Mouse (Mus musculus) intestine, embryonic 14.5 days (tissue): ENCODE results near the gene Rpl19. TPM values are rescaled to one million over a fixed set of nuclear protein-coding genes. Genes with fewer than 3 reads are reported as not detected.

Experiments
- ATAC-seq: fragments of 200-750 bp; cut with Nextera tagmentation; replicated peaks from 2 replicates; pipeline ENCODE4 v1.8.0; 2017; ENCODE audit warnings: low read depth, moderate number of reproducible peaks, moderate TSS enrichment, moderate library complexity; ENCODE audit not compliant: low FRiP score, low TSS enrichment
- DNase-seq: peaks from one replicate; pipeline ENCODE4 v3.0.0-alpha.2; 2018; ENCODE audit warnings: low spot score
- H3K27ac ChIP-seq: fragments of 300-500 bp; sonication (generic); 2 replicates; pipeline ENCODE4 v1.5.1; 2014; ENCODE audit warnings: low read depth, mild to moderate bottlenecking, control low read depth
- H3K27me3 ChIP-seq: fragments of 300-500 bp; sonication (generic); replicated peaks from 2 replicates; pipeline ENCODE4 v1.6.1; 2014; ENCODE audit warnings: low read length, control low read depth; ENCODE audit not compliant: control insufficient read depth, insufficient read depth
- H3K36me3 ChIP-seq: fragments of 300-500 bp; sonication (generic); 2 replicates; pipeline ENCODE4 v1.6.1; 2014; ENCODE audit warnings: low read length, control low read depth; ENCODE audit not compliant: control insufficient read depth, insufficient read depth
- H3K4me1 ChIP-seq: fragments of 300-500 bp; sonication (generic); replicated peaks from 2 replicates; pipeline ENCODE4 v1.6.1; 2014; ENCODE audit warnings: low read length, control low read depth, mixed read lengths; ENCODE audit not compliant: control insufficient read depth, insufficient read depth
- H3K4me2 ChIP-seq: fragments of 300-500 bp; sonication (generic); 2 replicates; pipeline ENCODE4 v1.6.1; 2014; ENCODE audit warnings: low read length
- H3K4me3 ChIP-seq: fragments of 300-500 bp; sonication (generic); 2 replicates; pipeline ENCODE4 v1.5.1; 2014; ENCODE audit warnings: low read depth, low read length, control low read depth, mixed read lengths
- H3K9ac ChIP-seq: fragments of 300-500 bp; sonication (generic); 2 replicates; pipeline ENCODE4 v1.6.1; 2014; ENCODE audit warnings: mild to moderate bottlenecking, low read length
- H3K9me3 ChIP-seq: fragments of 300-500 bp; sonication (generic); 2 replicates; pipeline ENCODE4 v1.6.1; 2016; ENCODE audit warnings: low read length, control low read depth; ENCODE audit not compliant: control insufficient read depth
- WGBS: fragments of 180-500 bp; shearing (Covaris S2); extraction: QIAGEN DNeasy Blood & Tissue Kit; methylation state at CpG from one replicate; pipeline ENCODE4 v1.1.7; 2014; 5-methylcytosine and 5-hydroxymethylcytosine counted together
- polyA plus RNA-seq: library from polyadenylated mRNA; unstranded; fragments of >200 nt; fragmentation: Nextera tagmentation; extraction: Ambion mirVana; gene quantifications from 2 replicates; pipeline ENCODE4 v1.2.1, GENCODE M21; 2014

Gene Rpl19
- polyA plus RNA-seq, 1 experiment from 2014 or later, result 1,242 TPM

DNA sequence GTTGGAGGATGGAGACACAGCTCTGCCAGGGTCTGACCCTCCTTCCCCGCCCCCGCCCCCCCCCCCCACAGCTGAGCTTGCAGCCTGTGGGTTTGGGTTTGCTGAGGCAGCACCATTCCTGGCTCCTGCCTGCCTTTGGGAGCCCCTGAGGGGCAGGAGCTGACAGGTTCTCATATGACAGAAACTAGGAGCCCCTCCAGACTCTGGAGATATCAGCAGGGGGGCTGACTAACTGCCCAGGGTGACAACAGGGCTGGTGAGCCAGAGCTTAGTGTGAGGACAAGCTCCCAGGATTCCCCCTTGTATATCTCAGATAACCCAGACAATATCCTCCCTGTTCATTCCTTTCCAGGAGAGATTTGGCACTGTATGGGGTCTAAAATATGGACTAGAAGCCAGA, 24.4 kb downstream of the Rpl19 start:
- Histone ChIP-seq H3K4me1 (no peaks in the 10 kb centered on the region), H3K4me3 (no peak overlapping the region), H3K9me3 (no peaks in the 10 kb centered on the region), H3K9ac (no peak overlapping the region), H3K27ac (no peak overlapping the region), H3K4me2 (no peak overlapping the region), H3K36me3 (no peaks in the 10 kb centered on the region), H3K27me3 (peaks cover 60% of the 10 kb centered on the region)
- 24% methylated on average over 2 of the region's 2 CpGs for WGBS
- no peak for DNase-seq
- ATAC-seq, result no peak

- WGBS, result 8% methylated on average over 12 of the region's 12 CpGs
- no peak overlapping the region for H3K27ac ChIP-seq
- no peak for DNase-seq
- peaks cover 60% of the 10 kb centered on the region for H3K27me3 ChIP-seq
- no peaks in the 10 kb centered on the region for H3K9me3 ChIP-seq
- H3K4me3 ChIP-seq, result peak overlapping the region; percentile 37; the same call in 1 of the 2 replicates
- no peak overlapping the region for H3K9ac ChIP-seq
- H3K4me1 ChIP-seq, result no peaks in the 10 kb centered on the region
- no peaks in the 10 kb centered on the region for H3K36me3 ChIP-seq
- no peak for ATAC-seq
- H3K4me2 ChIP-seq, result peak overlapping the region; percentile 67
These were observed 25.2 kb downstream of the Rpl19 start for GRCm38 (mm10) chr11:98051611-98052128.

DNA sequence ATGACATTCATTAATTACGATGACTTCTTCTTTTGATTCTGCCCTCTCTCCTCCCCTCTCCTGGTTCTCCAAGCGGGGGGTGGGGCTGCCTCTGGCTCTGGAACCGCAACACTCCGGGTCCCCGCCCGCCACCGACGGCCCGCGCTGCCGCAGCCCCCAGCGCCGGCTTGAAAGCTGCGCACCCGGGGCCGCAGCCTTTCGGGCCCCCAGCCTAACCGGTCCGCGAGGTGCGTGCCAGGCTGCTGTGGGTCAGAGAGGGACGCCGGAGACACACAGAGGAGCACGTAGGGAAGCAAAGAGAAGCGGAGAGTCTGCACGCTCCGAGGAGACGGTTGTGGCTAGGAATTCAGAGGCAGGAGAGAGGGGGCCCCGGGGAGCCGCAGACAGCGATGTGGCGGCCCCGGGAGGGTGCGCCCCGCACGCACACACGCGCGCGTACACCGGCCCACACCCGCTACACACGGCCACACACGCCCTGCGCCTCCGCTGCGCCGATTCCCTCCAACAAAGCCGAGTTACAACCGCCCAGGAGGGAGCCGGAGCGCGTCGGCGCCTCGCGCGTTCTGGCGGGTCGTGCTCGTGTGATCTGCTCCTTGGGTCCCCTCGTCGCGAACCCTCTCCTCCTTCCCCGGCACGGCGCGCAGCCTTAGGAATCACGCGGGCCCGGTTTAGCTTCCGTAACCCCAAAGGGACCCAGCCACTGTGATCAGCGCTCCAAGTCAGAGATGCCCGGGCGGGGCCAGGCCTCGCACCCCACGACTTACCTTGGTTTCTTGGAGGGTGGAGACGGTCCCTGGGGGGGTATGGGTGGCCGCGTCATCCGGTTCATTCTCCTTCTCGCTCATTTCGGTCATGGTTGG, 25.8 kb downstream of the Rpl19 start:
- Histone ChIP-seq H3K4me3 (peak overlapping the region; percentile 37), H3K4me2 (peak overlapping the region; percentile 67), H3K9ac (no peak overlapping the region; the same call in 1 of the 2 replicates), H3K36me3 (no peaks in the 10 kb centered on the region), H3K9me3 (no peaks in the 10 kb centered on the region), H3K27me3 (peaks cover 60% of the 10 kb centered on the region), H3K27ac (no peak overlapping the region), H3K4me1 (no peaks in the 10 kb centered on the region)
- WGBS, result under 1% methylated on average over 78 of the region's 83 CpGs
- DNase-seq (peak; percentile 64), ATAC-seq (no peak)

- no peaks in the 10 kb centered on the region for H3K4me1 ChIP-seq
- peak within 1 kb of the TSS; percentile 67 for H3K4me2 ChIP-seq
- peak; percentile 83 for ATAC-seq
- no peaks in the 10 kb centered on the region for H3K36me3 ChIP-seq
- peak within 1 kb of the TSS; percentile 37 for H3K4me3 ChIP-seq
- no peaks in the 10 kb centered on the region for H3K9me3 ChIP-seq
- H3K27me3 ChIP-seq, result peaks cover 53% of the 10 kb centered on the region
- no peak within 1 kb of the TSS for H3K27ac ChIP-seq
- H3K9ac ChIP-seq, result no peak within 1 kb of the TSS; the same call in 1 of the 2 replicates
- WGBS, result 1% methylated on average over 47 of the region's 48 CpGs
- DNase-seq, result peak; percentile 82
These were observed 26.7 kb downstream of the Rpl19 start, which contains the start of gene Stac2 for GRCm38 (mm10) chr11:98052989-98053834. Gene Stac2, minus strand, starts transcription at chr11:98053462.

DNA sequence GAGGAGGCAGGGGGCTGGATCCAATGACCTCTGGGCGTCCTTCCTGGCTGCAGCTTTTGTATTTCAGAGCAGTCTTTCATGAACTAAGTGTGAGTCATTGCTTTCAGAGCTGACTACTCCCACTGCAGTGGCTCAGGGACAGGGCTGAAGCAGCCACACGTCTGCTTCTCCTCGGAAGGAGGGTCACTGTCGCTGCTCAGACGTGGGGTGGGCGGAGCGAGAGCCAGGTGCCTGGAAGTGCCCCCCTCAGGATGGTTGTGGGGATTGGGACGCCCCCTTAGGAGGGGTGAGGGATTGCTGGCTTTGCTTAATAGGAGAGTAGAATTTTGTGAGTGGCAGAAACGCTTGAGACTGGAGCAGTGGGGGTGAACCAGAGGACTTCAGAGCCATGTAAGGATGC, 31.0 kb downstream of the Rpl19 start:
- Histone ChIP-seq H3K27ac (no peak overlapping the region), H3K27me3 (peaks cover 20% of the 10 kb centered on the region), H3K9ac (no peak overlapping the region), H3K9me3 (no peaks in the 10 kb centered on the region), H3K4me3 (no peak overlapping the region), H3K4me1 (no peaks in the 10 kb centered on the region), H3K36me3 (no peaks in the 10 kb centered on the region), H3K4me2 (no peak overlapping the region)
- ATAC-seq (no peak), DNase-seq (no peak)
- WGBS, result 20% methylated on average over 9 of the region's 9 CpGs

GRCm38 (mm10) chr11:98057998-98058397, 31.5 kb downstream of the Rpl19 start:
- Histone ChIP-seq H3K27me3 (peaks cover 15% of the 10 kb centered on the region), H3K4me1 (no peaks in the 10 kb centered on the region), H3K4me2 (no peak overlapping the region), H3K27ac (no peak overlapping the region), H3K9ac (no peak overlapping the region), H3K36me3 (no peaks in the 10 kb centered on the region), H3K4me3 (no peak overlapping the region), H3K9me3 (no peaks in the 10 kb centered on the region)
- no peak for DNase-seq
- ATAC-seq, result 0 out of 2 replicates have a peak, but pooled peaks have one; percentile 30
- 80% methylated on average over 5 of the region's 5 CpGs for WGBS

DNA sequence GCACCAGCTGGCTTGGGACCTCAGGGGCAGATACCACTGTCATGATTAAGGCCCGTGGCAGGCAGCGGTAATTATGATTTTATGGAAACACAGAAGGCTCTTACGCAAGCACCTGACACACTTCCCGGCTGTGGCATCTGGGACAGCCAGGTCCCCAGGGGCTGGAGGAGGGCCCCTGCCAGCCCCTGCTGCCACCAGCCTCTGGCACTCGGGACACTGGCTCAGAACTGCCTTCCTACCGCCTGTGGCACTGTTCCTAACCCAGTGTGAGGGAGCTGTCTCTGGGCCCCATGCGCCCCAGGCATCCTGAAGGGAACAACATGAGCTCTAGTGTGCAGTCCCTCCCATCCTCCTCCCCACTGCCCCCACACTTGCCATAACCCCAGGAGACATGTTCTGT, 33.2 kb downstream of the Rpl19 start:
- H3K4me3 ChIP-seq, result no peak overlapping the region
- no peak overlapping the region for H3K4me2 ChIP-seq
- H3K9ac ChIP-seq, result no peak overlapping the region
- ATAC-seq, result no peak
- no peak for DNase-seq
- no peaks in the 10 kb centered on the region for H3K36me3 ChIP-seq
- no peaks in the 10 kb centered on the region for H3K4me1 ChIP-seq
- WGBS, result 70% methylated on average over 7 of the region's 7 CpGs
- H3K27me3 ChIP-seq, result peaks cover 5% of the 10 kb centered on the region
- H3K9me3 ChIP-seq, result no peaks in the 10 kb centered on the region
- no peak overlapping the region for H3K27ac ChIP-seq

DNA sequence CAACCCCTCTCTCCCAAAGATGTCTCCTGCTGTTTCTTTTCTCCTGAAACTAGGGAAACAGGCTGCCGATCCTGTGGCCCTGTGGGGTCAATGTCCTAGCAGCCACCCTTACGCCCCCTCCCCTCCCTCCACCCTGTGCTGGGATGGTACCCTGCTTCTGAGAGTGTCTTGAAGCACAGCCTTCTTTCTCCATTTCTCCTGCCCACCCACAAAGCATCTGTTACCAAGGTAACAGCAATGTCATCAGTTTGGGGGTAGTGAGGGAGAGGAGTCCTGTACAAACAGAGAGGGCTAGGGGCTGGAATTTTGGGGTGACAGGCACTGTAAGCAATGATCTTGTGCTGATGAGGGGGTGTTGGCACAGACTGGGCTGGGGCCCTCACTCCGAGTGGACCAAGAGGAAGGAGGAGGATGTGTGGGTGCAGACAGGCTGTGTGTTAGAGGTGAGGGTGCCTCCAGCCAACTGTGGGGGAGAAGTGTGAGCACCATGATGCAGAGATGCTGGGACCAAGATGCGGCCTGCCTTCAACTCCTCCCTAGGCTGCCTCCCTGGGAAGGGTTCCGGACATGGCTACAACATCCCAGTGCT, 33.7 kb downstream of the Rpl19 start:
- DNase-seq (no peak), ATAC-seq (no peak)
- no peaks in the 10 kb centered on the region for H3K36me3 ChIP-seq
- no peak overlapping the region for H3K4me3 ChIP-seq
- no peak overlapping the region for H3K9ac ChIP-seq
- 0 out of 2 replicates have a peak, but pooled peaks cover under 1% of the 10 kb centered on the region for H3K27me3 ChIP-seq
- no peak overlapping the region for H3K4me2 ChIP-seq
- no peaks in the 10 kb centered on the region for H3K4me1 ChIP-seq
- H3K9me3 ChIP-seq, result no peaks in the 10 kb centered on the region
- no peak overlapping the region for H3K27ac ChIP-seq
- WGBS, result 63% methylated on average over 5 of the region's 5 CpGs
